Mouse (Mus musculus): Measurements from ENCODE around the gene Zic2.

DNA sequence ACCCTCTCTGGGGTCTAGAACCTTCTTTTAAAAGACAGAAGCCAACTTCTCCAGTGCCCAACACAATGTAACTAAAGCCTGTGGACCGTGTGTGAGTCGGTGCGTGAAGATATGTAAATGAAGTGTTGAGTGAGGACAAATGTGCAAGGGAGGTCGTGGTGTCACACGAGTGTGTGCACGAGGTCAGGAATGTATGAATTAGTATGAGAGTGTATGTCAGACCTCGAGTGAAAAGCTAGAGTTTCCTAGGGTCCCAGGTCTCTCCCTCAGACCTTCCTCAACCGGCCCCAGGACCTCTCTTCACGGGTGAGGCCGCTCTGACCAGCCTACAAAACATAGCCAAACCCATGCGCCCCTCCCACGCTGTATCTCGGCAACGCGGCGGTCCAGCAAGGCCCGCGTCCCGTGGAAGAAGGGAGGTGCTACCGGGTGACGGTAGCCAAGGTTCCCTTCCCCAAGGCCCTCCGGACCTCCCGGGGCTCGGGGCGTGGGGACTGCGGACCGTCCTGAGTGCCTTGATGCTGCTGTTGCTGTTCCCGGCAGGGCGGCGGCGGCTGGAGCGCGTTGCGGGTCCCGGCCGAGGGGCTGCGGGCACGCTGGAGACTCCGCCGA, 12.0 kb upstream of the Zic2 start:
- no peak for TF ChIP-seq POLR2A (IDR thresholded peaks at IDR 0.05; ENCODE audit: control insufficient read depth, extremely low read depth, insufficient read depth, low read length, poor library complexity)
- no peak for TF ChIP-seq CTCF (IDR thresholded peaks at IDR 0.05; ENCODE audit: borderline replicate concordance, control insufficient read depth, extremely low read depth, insufficient read depth, low read length, poor library complexity)
